Mouse (Mus musculus) heart, embryonic 12.5 days (tissue): Measurements from ENCODE around the gene Ina. TPM values are rescaled to one million over a fixed set of nuclear protein-coding genes. Genes with fewer than 3 reads are reported as not detected.

Source experiments
- ATAC-seq: fragments of 200-750 bp; cut with Nextera tagmentation; 2 replicates; pipeline ENCODE4 v1.8.0; 2017; ENCODE audit warnings: moderate TSS enrichment, moderate library complexity; ENCODE audit not compliant: insufficient number of reproducible peaks, low FRiP score
- H3K27ac ChIP-seq: fragments of 300-500 bp; sonication (generic); 2 replicates; pipeline ENCODE4 v1.5.1; 2016; ENCODE audit warnings: mild to moderate bottlenecking, moderate library complexity; ENCODE audit not compliant: poor library complexity, severe bottlenecking
- H3K27me3 ChIP-seq: fragments of 300-500 bp; sonication (generic); replicated peaks from 2 replicates; pipeline ENCODE4 v1.6.1; 2016; ENCODE audit warnings: mild to moderate bottlenecking, moderate library complexity
- H3K36me3 ChIP-seq: fragments of 300-500 bp; sonication (generic); 2 replicates; pipeline ENCODE4 v1.6.1; 2016; ENCODE audit warnings: mild to moderate bottlenecking, moderate library complexity
- H3K4me1 ChIP-seq: fragments of 300-500 bp; sonication (generic); replicated peaks from 2 replicates; pipeline ENCODE4 v1.6.1; 2016; ENCODE audit warnings: mild to moderate bottlenecking
- H3K4me2 ChIP-seq: fragments of 300-500 bp; sonication (generic); 2 replicates; pipeline ENCODE4 v1.6.1; 2016; ENCODE audit warnings: mild to moderate bottlenecking, moderate library complexity
- H3K4me3 ChIP-seq: fragments of 300-500 bp; sonication (generic); 2 replicates; pipeline ENCODE4 v1.5.1; 2016; ENCODE audit warnings: mild to moderate bottlenecking
- H3K9ac ChIP-seq: fragments of 300-500 bp; sonication (generic); 2 replicates; pipeline ENCODE4 v1.6.1; 2016; ENCODE audit warnings: mild to moderate bottlenecking, moderate library complexity
- H3K9me3 ChIP-seq: fragments of 300-500 bp; sonication (generic); replicated peaks from 2 replicates; pipeline ENCODE4 v1.6.1; 2016; ENCODE audit warnings: mild to moderate bottlenecking, moderate library complexity
- WGBS: fragments of 180-500 bp; shearing (Covaris S2); methylation state at CpG from one replicate; pipeline ENCODE4 v1.1.7; 2016; 5-methylcytosine and 5-hydroxymethylcytosine counted together
- polyA plus RNA-seq: library from polyadenylated mRNA; unstranded; fragments of >200 nt; fragmentation: Nextera tagmentation; extraction: Ambion mirVana; gene quantifications from 2 replicates; pipeline ENCODE4 v1.2.1, GENCODE M21; 2016

Ina gene
- polyA plus RNA-seq, 1 experiment from 2014 or later, result 0.86 TPM

DNA sequence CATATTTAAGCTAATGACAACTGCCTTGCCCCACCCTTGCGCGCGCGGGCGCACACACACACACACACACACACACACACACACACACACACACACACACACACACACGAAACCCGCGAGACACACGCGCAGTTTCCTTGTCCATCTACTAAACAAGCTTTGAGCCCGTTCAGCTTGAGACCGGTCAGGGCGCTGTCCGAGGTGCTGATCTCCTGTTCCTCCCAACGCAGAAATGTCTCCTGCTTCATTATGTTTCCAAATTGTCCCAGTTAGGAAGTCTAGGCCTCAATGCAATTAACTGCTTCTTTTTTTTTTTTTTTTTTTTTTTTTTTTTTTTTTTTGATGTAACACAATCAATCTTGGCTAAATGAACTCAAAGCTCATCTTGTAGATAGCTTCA lies 2.0 kb downstream of the Ina start:
- no peak for ATAC-seq
- under 1% methylated on average over 15 of the region's 15 CpGs for WGBS
- H3K4me1 ChIP-seq, result peaks cover 19% of the 10 kb centered on the region

DNA sequence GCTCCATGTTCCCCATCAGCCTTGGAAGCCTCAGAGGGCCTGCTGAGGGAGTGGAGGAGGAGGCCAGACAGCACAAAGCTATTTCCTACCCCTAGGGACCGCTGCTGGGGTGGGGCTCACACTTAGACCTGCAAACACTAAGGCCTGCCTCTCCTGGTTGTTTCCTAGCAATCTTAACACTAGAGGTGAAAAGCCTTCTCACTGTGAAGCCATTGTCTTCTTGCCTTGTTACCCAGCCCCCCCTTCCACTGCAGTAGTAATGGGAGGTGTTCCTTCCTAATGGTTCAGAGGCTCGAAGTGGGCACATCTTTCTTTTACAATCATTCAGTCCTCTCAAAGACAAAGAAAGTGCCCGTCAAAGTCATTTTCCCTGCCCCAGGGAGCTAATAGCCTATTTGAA lies 3.3 kb downstream of the Ina start:
- H3K4me3 ChIP-seq, result no peak overlapping the region
- H3K4me2 ChIP-seq, result no peak overlapping the region
- no peaks in the 10 kb centered on the region for H3K36me3 ChIP-seq
- H3K9ac ChIP-seq, result no peak overlapping the region
- no peak overlapping the region for H3K27ac ChIP-seq
- H3K27me3 ChIP-seq, result peaks cover 57% of the 10 kb centered on the region
- ATAC-seq, result no peak
- no peaks in the 10 kb centered on the region for H3K9me3 ChIP-seq
- peaks cover 19% of the 10 kb centered on the region for H3K4me1 ChIP-seq
- 18% methylated on average over 3 of the region's 3 CpGs for WGBS

More for the DNA sequence above, 2.0 kb downstream of the Ina start:
- Histone ChIP-seq H3K36me3 (no peaks in the 10 kb centered on the region), H3K27ac (no peak overlapping the region), H3K4me3 (no peak overlapping the region), H3K27me3 (peaks cover 70% of the 10 kb centered on the region), H3K4me2 (no peak overlapping the region), H3K9me3 (no peaks in the 10 kb centered on the region), H3K9ac (no peak overlapping the region)

DNA sequence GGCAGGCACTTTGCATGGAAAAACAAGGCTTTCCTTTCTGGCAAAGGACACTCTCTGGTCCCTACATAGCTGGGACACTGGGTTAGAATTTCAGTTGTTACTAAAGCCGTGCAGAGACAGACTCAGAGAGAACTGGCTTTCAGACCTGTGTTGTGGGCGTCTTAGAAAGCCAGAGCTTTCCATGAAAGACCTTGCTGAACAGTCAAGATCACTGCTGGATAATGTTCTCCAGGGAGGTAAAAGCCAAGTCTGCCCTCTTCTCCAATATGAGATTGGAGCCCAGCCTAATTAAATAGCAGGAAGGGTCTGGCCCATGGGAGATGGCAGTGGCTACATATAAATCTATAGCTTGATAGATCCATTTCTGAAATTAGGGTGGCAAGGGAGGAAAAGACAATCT lies 3.8 kb downstream of the Ina start:
- Histone ChIP-seq H3K9me3 (no peaks in the 10 kb centered on the region), H3K9ac (no peak overlapping the region), H3K27ac (no peak overlapping the region), H3K27me3 (peaks cover 52% of the 10 kb centered on the region), H3K4me3 (no peak overlapping the region), H3K36me3 (no peaks in the 10 kb centered on the region), H3K4me2 (no peak overlapping the region), H3K4me1 (peaks cover 19% of the 10 kb centered on the region)
- ATAC-seq, result no peak
- WGBS, result 45% methylated on average over 2 of the region's 2 CpGs

DNA sequence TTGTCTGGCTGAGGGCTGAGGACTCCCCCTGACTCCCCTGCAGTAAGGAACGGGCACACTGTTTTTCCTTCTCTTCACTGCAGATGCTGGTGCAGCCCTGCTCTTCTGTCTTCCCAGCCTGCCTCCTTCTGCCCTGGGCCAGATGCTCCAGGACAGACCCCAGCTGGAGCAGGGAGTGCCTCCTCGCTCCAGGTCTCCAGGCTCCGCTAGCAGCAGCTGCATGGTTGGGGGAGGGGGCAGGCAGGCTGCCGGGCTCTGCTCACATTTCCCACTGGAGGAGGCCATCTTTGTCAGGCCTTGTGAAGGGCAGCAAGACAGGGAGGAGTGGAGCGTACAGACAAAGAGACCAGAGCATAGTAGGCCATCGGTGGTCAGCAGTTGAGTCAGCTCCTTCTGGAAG lies 4.8 kb downstream of the Ina start:
- peaks cover 42% of the 10 kb centered on the region for H3K27me3 ChIP-seq
- no peak overlapping the region for H3K4me3 ChIP-seq
- H3K9me3 ChIP-seq, result no peaks in the 10 kb centered on the region
- H3K4me1 ChIP-seq, result peaks cover 13% of the 10 kb centered on the region
- 25% methylated on average over 6 of the region's 6 CpGs for WGBS
- no peak overlapping the region for H3K4me2 ChIP-seq
- no peak for ATAC-seq
- H3K36me3 ChIP-seq, result no peaks in the 10 kb centered on the region
- H3K27ac ChIP-seq, result no peak overlapping the region
- H3K9ac ChIP-seq, result no peak overlapping the region

DNA sequence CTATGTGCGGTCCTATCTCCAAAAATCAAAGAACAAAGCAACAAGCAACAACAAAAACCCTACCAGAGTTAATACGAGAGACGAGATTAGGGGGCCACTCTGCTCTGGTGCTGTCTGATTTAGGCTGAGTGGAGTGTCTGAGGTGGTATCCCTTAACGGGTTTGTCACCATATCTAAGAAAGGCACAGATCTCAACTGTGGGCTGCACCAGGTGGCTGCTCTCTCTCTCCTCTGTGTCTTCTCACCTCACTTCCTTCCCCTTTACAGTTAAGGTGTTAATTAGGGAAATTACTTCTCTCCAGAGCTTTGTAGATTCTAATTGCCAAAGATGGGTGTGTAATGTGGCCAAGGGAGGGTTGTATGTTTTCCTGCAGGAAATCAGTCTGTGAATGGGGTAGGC lies 8.2 kb downstream of the Ina start:
- Histone ChIP-seq H3K27ac (no peak overlapping the region), H3K9ac (no peak overlapping the region), H3K36me3 (no peaks in the 10 kb centered on the region), H3K27me3 (peaks cover 14% of the 10 kb centered on the region), H3K4me3 (no peak overlapping the region), H3K4me2 (no peak overlapping the region), H3K4me1 (no peaks in the 10 kb centered on the region), H3K9me3 (no peaks in the 10 kb centered on the region)
- 64% methylated on average over 4 of the region's 4 CpGs for WGBS
- ATAC-seq, result no peak

DNA sequence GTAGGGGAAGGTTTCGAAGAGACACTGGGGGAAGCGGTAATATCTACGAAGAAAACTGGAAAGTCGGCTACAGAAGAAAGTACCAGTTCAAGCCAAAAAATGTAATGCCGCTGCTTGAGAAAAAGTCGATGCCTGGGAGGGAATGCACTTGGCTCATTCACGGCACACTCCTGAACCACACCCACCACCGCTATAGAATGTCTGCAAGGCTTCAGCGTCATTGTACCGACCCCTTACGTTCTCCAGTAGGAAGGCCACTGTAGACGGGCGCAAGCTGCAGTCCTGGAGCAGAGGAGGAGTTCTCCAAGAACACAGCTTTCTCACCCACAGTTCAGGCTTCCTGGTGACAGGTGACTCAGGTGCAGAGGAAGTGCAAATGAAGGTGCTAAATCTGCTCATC lies 9.0 kb downstream of the Ina start:
- Histone ChIP-seq H3K4me1 (no peaks in the 10 kb centered on the region), H3K9ac (no peak overlapping the region), H3K4me3 (no peak overlapping the region), H3K36me3 (no peaks in the 10 kb centered on the region), H3K9me3 (no peaks in the 10 kb centered on the region), H3K27ac (no peak overlapping the region), H3K27me3 (peaks cover 6% of the 10 kb centered on the region), H3K4me2 (no peak overlapping the region)
- WGBS, result 79% methylated on average over 13 of the region's 13 CpGs
- ATAC-seq, result no peak

DNA sequence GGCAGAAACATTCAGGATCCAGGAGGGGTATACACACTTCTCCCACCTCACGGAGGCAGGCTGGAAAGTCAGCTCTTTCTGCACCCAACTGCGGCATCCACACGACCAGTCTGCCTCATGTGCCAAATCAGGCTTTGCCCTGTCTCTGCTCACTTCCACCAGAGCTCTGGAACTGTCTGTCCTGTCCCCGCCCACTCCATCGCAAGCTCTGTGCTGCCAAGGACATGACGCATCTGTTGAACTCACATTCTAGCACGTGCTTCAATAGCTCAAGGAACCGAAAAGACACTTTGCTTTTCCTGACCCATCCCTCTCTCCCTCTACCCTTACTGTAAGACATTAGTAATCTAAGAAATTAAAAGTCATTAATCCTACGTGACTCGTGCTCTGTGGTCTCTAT lies 10.5 kb downstream of the Ina start:
- H3K9ac ChIP-seq, result no peak overlapping the region
- no peak for ATAC-seq
- no peaks in the 10 kb centered on the region for H3K36me3 ChIP-seq
- no peak overlapping the region for H3K27ac ChIP-seq
- H3K4me1 ChIP-seq, result no peaks in the 10 kb centered on the region
- H3K4me2 ChIP-seq, result no peak overlapping the region
- H3K4me3 ChIP-seq, result no peak overlapping the region
- no peaks in the 10 kb centered on the region; the same call in 1 of the 2 replicates for H3K27me3 ChIP-seq
- 53% methylated on average over 10 of the region's 10 CpGs for WGBS
- H3K9me3 ChIP-seq, result no peaks in the 10 kb centered on the region

DNA sequence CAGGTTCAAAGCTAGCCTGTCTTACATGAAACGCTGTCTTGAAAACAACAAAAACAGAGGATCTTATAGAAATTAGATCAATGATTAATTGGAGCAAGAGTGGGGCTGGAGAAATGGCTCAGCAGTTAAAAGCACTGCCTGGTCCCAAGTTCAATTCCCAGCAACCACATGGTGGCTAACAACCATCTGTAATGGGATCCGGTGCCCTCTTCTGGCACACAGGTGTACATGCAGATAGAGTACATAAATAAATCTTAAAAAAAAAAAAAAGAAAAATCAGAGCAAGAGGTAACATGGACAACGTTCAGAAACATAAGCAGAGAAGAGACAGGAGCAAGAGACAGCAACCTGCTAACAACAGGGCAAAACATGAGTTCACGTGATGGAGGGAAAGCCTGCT lies 12.0 kb downstream of the Ina start:
- no peaks in the 10 kb centered on the region for H3K9me3 ChIP-seq
- ATAC-seq, result no peak
- no peaks in the 10 kb centered on the region for H3K4me1 ChIP-seq
- H3K36me3 ChIP-seq, result no peaks in the 10 kb centered on the region
- no peak overlapping the region for H3K27ac ChIP-seq
- no peak overlapping the region for H3K9ac ChIP-seq
- WGBS, result 79% methylated on average over 4 of the region's 4 CpGs
- H3K4me2 ChIP-seq, result no peak overlapping the region
- no peak overlapping the region for H3K4me3 ChIP-seq
- H3K27me3 ChIP-seq, result no peaks in the 10 kb centered on the region

DNA sequence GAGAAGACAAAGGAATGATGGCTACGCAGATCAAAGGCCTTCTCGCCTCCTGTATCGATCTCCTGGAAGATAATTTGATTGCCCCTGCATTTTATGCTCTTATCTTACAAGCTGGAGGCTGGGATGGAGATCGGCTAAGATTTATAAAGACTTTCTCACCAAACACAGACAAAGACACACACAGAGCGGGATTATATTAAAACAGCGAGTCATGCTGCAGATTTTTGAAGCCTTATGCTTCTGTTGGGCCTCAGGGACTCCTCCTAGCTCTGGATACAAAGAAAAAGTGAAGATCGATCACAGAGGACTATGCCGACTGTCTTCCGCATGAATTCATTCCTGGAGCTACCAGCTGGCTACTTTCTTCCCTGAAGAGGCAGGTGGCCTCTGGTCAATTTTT lies 15.3 kb downstream of the Ina start:
- Histone ChIP-seq H3K27me3 (no peaks in the 10 kb centered on the region), H3K4me3 (no peak overlapping the region), H3K27ac (no peak overlapping the region), H3K9ac (no peak overlapping the region), H3K4me1 (no peaks in the 10 kb centered on the region), H3K9me3 (no peaks in the 10 kb centered on the region), H3K36me3 (peaks cover 15% of the 10 kb centered on the region), H3K4me2 (no peak overlapping the region)
- 79% methylated on average over 9 of the region's 9 CpGs for WGBS
- ATAC-seq, result no peak

DNA sequence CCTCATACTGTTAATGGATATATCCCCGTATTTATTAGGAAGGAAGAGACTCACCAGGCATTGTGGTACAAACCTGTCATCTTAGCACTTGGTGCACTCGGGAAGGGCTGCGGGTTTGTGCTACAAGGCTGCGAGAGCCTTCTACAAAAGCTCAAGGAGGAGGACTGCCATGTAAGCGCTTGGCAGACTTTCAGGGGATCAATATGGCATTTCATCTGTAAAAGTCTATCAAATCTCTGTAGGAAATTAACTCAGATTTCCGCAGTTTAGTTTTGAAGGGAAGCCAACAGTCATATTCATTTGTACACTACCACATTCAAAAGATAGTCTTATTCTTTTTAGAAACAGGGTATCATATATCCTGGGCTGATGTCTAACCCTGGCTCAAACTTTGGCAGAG lies 17.3 kb downstream of the Ina start:
- no peak for ATAC-seq
- Histone ChIP-seq H3K9ac (no peak overlapping the region), H3K4me1 (no peaks in the 10 kb centered on the region), H3K9me3 (no peaks in the 10 kb centered on the region), H3K36me3 (peaks cover 26% of the 10 kb centered on the region), H3K27me3 (no peaks in the 10 kb centered on the region), H3K4me2 (no peak overlapping the region), H3K27ac (no peak overlapping the region), H3K4me3 (no peak overlapping the region)
- WGBS, result 87% methylated on average over 6 of the region's 6 CpGs

DNA sequence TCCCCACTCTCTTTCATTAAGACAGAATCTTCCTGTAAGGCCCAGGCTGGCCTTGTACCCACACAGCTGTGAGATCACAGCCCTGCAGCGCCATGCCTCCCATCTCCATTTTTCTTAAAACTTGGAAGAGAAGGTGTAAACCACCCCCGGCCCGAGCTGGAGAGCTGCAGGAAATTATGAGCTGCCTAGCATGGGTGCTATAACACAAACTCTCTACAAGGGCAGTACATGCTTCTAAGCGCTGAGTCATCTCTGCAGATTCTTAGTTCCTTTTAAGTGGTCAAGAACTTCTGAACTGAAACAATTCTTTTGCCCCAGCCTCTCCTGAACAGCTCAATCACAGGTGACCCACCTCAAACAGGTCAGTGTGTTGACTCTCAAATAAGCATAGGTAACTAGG lies 20.4 kb downstream of the Ina start:
- Histone ChIP-seq H3K4me2 (no peak overlapping the region), H3K27ac (no peak overlapping the region), H3K36me3 (peaks cover 51% of the 10 kb centered on the region), H3K9me3 (no peaks in the 10 kb centered on the region), H3K9ac (no peak overlapping the region), H3K4me1 (no peaks in the 10 kb centered on the region), H3K4me3 (no peak overlapping the region), H3K27me3 (no peaks in the 10 kb centered on the region)
- ATAC-seq, result no peak
- WGBS, result 86% methylated on average over 4 of the region's 4 CpGs

DNA sequence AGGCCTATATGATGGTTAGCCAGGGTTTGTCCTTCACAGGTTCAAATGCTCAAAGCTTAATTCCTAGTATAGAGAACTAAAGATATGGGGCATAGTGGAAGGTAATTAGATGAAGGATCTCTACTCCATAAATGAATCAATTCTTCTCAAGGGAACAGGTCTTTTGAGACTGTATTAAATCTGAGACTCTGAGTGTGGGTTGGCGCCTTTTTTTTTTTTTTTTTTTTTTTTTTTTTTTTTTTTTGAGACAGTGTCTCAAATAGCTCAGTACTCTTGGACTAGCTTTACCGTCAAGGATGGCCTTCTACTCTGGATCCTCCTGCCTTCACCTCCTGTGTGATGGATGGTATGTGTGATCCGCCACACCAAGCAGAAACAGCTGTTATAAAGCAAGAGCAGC lies 22.1 kb downstream of the Ina start:
- WGBS, result 78% methylated on average over 3 of the region's 3 CpGs
- no peak for ATAC-seq
- no peaks in the 10 kb centered on the region for H3K9me3 ChIP-seq
- H3K27ac ChIP-seq, result no peak overlapping the region
- H3K4me3 ChIP-seq, result no peak overlapping the region
- H3K9ac ChIP-seq, result no peak overlapping the region
- no peaks in the 10 kb centered on the region for H3K4me1 ChIP-seq
- peaks cover 58% of the 10 kb centered on the region for H3K36me3 ChIP-seq
- no peaks in the 10 kb centered on the region for H3K27me3 ChIP-seq
- H3K4me2 ChIP-seq, result no peak overlapping the region
